Mouse (Mus musculus): ENCODE data around the gene Prpf3.
"Not testable (repeated sequence)": the region's sequence is repeated elsewhere in the genome, so short reads cannot be mapped to it uniquely, and the experiment has no call there.

GRCm38 (mm10) chr3:95807630-95808029, 48.1 kb downstream of the Prpf3 start:
- TF ChIP-seq MYOG (IDR thresholded peaks at IDR 0.05; ENCODE audit: control insufficient read depth in 1 of 3, insufficient read depth in 1 of 3, insufficient read length in 2 of 3, low read depth in 2 of 3); REST (IDR thresholded peaks at IDR 0.05; ENCODE audit: insufficient read depth, insufficient read length); MAX (IDR thresholded peaks at IDR 0.05; ENCODE audit: low read depth): not testable (repeated sequence)

Measured in myocyte (in vitro differentiated cells).